Mouse (Mus musculus) midbrain, embryonic 10.5 days (tissue): ENCODE data around the gene Cldn1. TPM values are rescaled to one million over a fixed set of nuclear protein-coding genes. Genes with fewer than 3 reads are reported as not detected.
A peak's percentile ranks its signal among the peaks of the same experiment; 100 is the strongest.

ENCODE experiments used
- DNase-seq: peaks from one replicate; pipeline ENCODE4 v3.0.0-alpha.2; 2017; ENCODE audit warnings: low spot score
- H3K27ac ChIP-seq: fragments of 300-500 bp; sonication (generic); replicated peaks from 2 replicates; pipeline ENCODE4 v1.5.1; 2016; ENCODE audit warnings: mild to moderate bottlenecking
- H3K27me3 ChIP-seq: fragments of 300-500 bp; sonication (generic); 2 replicates; pipeline ENCODE4 v1.6.1; 2016; ENCODE audit warnings: low read depth, mild to moderate bottlenecking; ENCODE audit not compliant: poor library complexity, severe bottlenecking
- H3K36me3 ChIP-seq: fragments of 300-500 bp; sonication (generic); 2 replicates; pipeline ENCODE4 v1.6.1; 2016; ENCODE audit warnings: mild to moderate bottlenecking, moderate library complexity
- H3K4me1 ChIP-seq: fragments of 300-500 bp; sonication (generic); 2 replicates; pipeline ENCODE4 v1.6.1; 2016
- H3K4me3 ChIP-seq: fragments of 300-500 bp; sonication (generic); 2 replicates; pipeline ENCODE4 v1.5.1; 2016; ENCODE audit warnings: mild to moderate bottlenecking, moderate library complexity
- H3K9me3 ChIP-seq: fragments of 300-500 bp; sonication (generic); replicated peaks from 2 replicates; pipeline ENCODE4 v1.6.1; 2016; ENCODE audit warnings: mild to moderate bottlenecking
- WGBS: fragments of 180-500 bp; shearing (Covaris S2); methylation state at CpG from one replicate; pipeline ENCODE4 v1.1.7; 2016; 5-methylcytosine and 5-hydroxymethylcytosine counted together
- polyA plus RNA-seq: library from polyadenylated mRNA; unstranded; fragments of >200 nt; fragmentation: Nextera tagmentation; extraction: Ambion mirVana; gene quantifications from 2 replicates; pipeline ENCODE4 v1.2.1, GENCODE M21; 2016

Gene Cldn1
- 1.7 and 4.3 TPM in 2 replicates for polyA plus RNA-seq

- peak within 1 kb of the TSS; percentile 58 for H3K4me3 ChIP-seq
- H3K27me3 ChIP-seq: peaks cover 15% of the 10 kb centered on the region
- DNase-seq: peak; percentile 89
- H3K36me3 ChIP-seq: no peaks in the 10 kb centered on the region
- WGBS: 3% methylated on average over 33 of the region's 33 CpGs
- H3K9me3 ChIP-seq: no peaks in the 10 kb centered on the region
- peaks cover 8% of the 10 kb centered on the region for H3K4me1 ChIP-seq
- H3K27ac ChIP-seq: peak within 1 kb of the TSS; percentile 60
Measured at GRCm38 (mm10) chr16:26371325-26372053, at the start of gene Cldn1. TSS of gene Cldn1 (minus strand) at chr16:26371841.

DNA sequence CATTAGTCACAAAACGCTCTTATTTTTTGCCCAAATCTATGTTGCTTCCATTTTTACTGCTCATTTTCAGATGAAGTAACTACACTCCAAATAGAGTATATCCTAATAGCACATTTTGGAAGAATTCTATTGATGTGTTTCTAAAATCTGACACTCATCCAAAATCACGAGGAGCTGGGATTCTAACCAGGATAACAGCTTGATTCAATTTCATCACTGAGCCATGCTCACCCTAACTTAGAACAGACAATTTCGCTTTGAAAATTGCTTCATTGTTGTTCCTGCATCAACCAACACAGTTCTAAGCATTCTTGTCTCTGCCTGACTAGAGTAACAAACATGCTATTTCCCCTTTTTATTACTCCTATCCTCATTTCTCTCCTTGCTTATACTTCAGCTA, 47.0 kb upstream of the Cldn1 start:
- Histone ChIP-seq H3K4me1 (no peaks in the 10 kb centered on the region), H3K4me3 (no peak overlapping the region)
- DNase-seq: no peak

GRCm38 (mm10) chr16:26404070-26404469, 32.4 kb upstream of the Cldn1 start:
- Histone ChIP-seq H3K27ac (no peak overlapping the region), H3K27me3 (no peaks in the 10 kb centered on the region), H3K4me3 (no peak overlapping the region), H3K9me3 (no peaks in the 10 kb centered on the region), H3K36me3 (no peaks in the 10 kb centered on the region), H3K4me1 (no peaks in the 10 kb centered on the region)
- DNase-seq: no peak
- 83% methylated on average over 1 of the region's 1 CpGs for WGBS

More for the DNA sequence above, 47.0 kb upstream of the Cldn1 start:
- H3K27me3 ChIP-seq: no peaks in the 10 kb centered on the region
- H3K9me3 ChIP-seq: no peaks in the 10 kb centered on the region
- WGBS: 91% methylated on average over 3 of the region's 3 CpGs
- H3K27ac ChIP-seq: no peak overlapping the region
- H3K36me3 ChIP-seq: no peaks in the 10 kb centered on the region

GRCm38 (mm10) chr16:26400971-26401370, 29.3 kb upstream of the Cldn1 start:
- no peaks in the 10 kb centered on the region for H3K9me3 ChIP-seq
- no peaks in the 10 kb centered on the region for H3K36me3 ChIP-seq
- no peaks in the 10 kb centered on the region for H3K27me3 ChIP-seq
- DNase-seq: no peak
- H3K4me1 ChIP-seq: no peaks in the 10 kb centered on the region
- no peak overlapping the region for H3K4me3 ChIP-seq
- H3K27ac ChIP-seq: no peak overlapping the region
- 59% methylated on average over 3 of the region's 3 CpGs for WGBS

DNA sequence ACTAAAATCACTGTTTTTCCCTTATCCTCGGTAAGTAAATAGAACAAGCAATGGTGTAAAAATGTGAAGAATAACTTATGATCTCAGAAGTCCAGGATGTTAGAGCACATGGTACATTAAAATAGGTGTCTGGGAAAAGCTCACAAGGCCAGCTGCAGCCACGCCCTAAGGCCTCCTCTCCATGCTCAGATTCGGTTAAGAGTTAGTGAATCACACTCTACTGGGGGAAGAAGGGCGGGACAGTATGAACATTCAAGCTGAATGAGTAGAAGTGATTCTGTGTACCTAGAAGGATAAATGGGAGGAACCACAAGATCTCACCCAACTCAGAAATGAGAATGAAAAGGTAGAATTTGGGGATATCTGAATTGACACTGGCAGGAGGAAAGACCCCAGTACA, 28.9 kb upstream of the Cldn1 start:
- no peak overlapping the region for H3K4me3 ChIP-seq
- H3K4me1 ChIP-seq: no peaks in the 10 kb centered on the region
- no peaks in the 10 kb centered on the region for H3K36me3 ChIP-seq
- WGBS: 88% methylated on average over 4 of the region's 4 CpGs
- no peak overlapping the region for H3K27ac ChIP-seq
- DNase-seq: no peak
- no peaks in the 10 kb centered on the region for H3K9me3 ChIP-seq
- H3K27me3 ChIP-seq: no peaks in the 10 kb centered on the region

GRCm38 (mm10) chr16:26390936-26391335, 19.3 kb upstream of the Cldn1 start:
- no peak overlapping the region for H3K27ac ChIP-seq
- 85% methylated on average over 4 of the region's 4 CpGs for WGBS
- no peak for DNase-seq
- no peaks in the 10 kb centered on the region for H3K27me3 ChIP-seq
- no peaks in the 10 kb centered on the region for H3K36me3 ChIP-seq
- H3K4me3 ChIP-seq: no peak overlapping the region
- no peaks in the 10 kb centered on the region for H3K9me3 ChIP-seq
- H3K4me1 ChIP-seq: no peaks in the 10 kb centered on the region

DNA sequence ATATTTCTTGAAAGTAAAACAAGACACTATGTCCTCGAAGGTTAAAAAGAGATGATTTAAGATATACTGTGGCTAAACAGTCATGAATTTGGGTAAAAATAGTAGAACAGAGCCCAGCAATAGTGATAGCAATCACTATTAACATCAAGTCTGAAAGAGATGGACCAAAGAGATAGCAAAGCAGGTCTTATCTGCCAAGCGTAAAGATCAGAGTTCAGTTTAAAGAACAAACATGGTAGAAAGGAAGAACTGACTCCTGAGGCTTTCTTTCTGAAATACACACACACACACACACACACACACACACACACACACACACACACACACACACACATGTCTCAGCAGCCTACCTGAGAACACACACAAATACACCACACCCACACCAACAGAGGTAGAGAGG, 14.5 kb upstream of the Cldn1 start:
- no peak overlapping the region for H3K27ac ChIP-seq
- no peaks in the 10 kb centered on the region for H3K4me1 ChIP-seq
- H3K36me3 ChIP-seq: no peaks in the 10 kb centered on the region
- H3K4me3 ChIP-seq: no peak overlapping the region
- WGBS: 84% methylated on average over 2 of the region's 2 CpGs
- H3K27me3 ChIP-seq: no peaks in the 10 kb centered on the region
- DNase-seq: no peak
- H3K9me3 ChIP-seq: no peaks in the 10 kb centered on the region

GRCm38 (mm10) chr16:26384112-26384649, 12.5 kb upstream of the Cldn1 start:
- H3K36me3 ChIP-seq: no peaks in the 10 kb centered on the region
- no peaks in the 10 kb centered on the region for H3K4me1 ChIP-seq
- WGBS: 86% methylated on average over 5 of the region's 5 CpGs
- no peak for DNase-seq
- no peak overlapping the region for H3K27ac ChIP-seq
- no peaks in the 10 kb centered on the region for H3K9me3 ChIP-seq
- no peak overlapping the region for H3K4me3 ChIP-seq
- H3K27me3 ChIP-seq: no peaks in the 10 kb centered on the region

DNA sequence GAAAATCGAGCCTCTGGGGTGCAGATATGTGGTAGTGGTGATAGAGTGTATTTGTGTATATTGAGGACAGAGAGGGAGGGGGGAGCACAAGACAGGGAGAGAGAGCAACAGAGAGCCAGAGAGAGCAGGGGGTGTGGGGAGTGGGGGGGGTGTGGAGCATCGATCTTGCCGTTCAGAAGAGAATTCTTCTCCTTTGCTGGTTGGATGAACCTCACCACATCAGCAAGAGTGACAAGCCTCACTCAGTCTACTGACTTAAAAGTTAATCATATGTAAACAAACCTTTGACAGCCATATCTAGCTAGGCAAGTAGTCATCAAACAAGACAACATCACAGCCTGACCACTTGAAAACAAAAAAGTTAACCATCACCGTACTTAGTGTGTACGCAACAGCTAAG, 5.5 kb upstream of the Cldn1 start:
- WGBS: 85% methylated on average over 5 of the region's 5 CpGs
- Histone ChIP-seq H3K9me3 (no peaks in the 10 kb centered on the region), H3K27ac (no peak overlapping the region), H3K4me1 (no peaks in the 10 kb centered on the region), H3K4me3 (no peak overlapping the region), H3K36me3 (no peaks in the 10 kb centered on the region), H3K27me3 (no peaks in the 10 kb centered on the region)
- DNase-seq: no peak

- Histone ChIP-seq H3K36me3 (no peaks in the 10 kb centered on the region), H3K4me3 (no peak overlapping the region), H3K27me3 (peaks cover 15% of the 10 kb centered on the region), H3K27ac (no peak overlapping the region), H3K4me1 (peaks cover 8% of the 10 kb centered on the region), H3K9me3 (no peaks in the 10 kb centered on the region)
- 97% methylated on average over 1 of the region's 1 CpGs for WGBS
- no peak for DNase-seq
Measured at GRCm38 (mm10) chr16:26370127-26370526, 1.5 kb downstream of the Cldn1 start.

DNA sequence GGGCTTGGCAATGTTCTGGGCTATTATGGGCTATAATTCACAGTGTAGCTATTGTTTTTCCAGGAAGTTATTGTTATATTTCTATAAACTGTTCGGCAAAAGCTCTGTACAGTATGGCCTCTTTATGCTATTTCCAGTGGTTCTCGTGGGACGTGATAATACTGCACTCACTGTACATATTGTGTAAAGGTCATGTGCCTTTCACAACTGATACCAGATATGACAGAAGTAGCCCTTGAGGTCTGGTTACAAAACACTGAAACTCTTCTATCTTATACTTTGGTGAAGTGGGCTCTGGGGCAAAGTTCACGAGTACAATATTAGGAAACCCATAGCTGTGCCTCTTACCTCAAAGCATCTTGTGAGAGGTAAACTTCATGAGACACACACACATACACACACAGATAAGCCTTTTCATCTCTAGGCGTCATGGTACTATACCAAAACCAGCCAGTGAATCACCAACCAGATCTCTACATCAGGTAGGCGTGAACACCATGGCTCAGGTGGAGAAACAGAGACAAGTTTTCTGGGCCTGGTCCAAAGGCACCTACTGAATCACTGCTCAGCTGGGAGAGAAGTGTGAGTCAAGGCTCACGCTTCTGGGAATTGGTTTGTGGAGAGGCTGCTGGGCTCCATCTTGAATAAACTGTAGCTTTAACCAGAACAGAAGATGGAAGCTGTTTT, 2.5 kb downstream of the Cldn1 start:
- H3K4me3 ChIP-seq: no peak overlapping the region
- no peaks in the 10 kb centered on the region for H3K9me3 ChIP-seq
- no peak for DNase-seq
- WGBS: 91% methylated on average over 7 of the region's 7 CpGs
- peaks cover 15% of the 10 kb centered on the region for H3K27me3 ChIP-seq
- H3K4me1 ChIP-seq: peaks cover 8% of the 10 kb centered on the region
- no peaks in the 10 kb centered on the region for H3K36me3 ChIP-seq
- H3K27ac ChIP-seq: no peak overlapping the region

DNA sequence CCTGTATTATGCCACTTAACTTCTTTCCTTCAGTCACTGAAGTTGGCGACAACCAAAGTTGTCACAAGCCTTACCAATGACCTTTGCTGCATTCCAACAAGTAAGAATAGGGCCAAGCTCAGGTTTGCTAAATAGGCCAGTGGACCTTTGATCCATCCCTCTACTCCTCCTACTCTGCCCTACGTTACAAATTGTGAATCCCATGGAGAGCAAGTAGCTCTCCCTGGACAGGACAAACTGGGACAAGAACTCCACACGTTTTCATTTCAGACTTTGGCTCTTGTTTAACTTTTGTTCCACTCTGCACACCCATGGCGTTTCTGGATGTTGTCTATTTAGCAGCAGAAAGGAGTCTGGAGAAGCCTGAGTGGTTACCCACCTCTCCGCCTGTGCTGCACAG, 3.5 kb downstream of the Cldn1 start:
- WGBS: 82% methylated on average over 5 of the region's 5 CpGs

GRCm38 (mm10) chr16:26360694-26361093, 10.9 kb downstream of the Cldn1 start:
- Histone ChIP-seq H3K9me3 (no peaks in the 10 kb centered on the region), H3K27me3 (no peaks in the 10 kb centered on the region), H3K36me3 (no peaks in the 10 kb centered on the region), H3K4me1 (peaks cover 4% of the 10 kb centered on the region; the same call in 1 of the 2 replicates), H3K27ac (no peak overlapping the region), H3K4me3 (no peak overlapping the region)
- no peak for DNase-seq
- WGBS: 57% methylated on average over 3 of the region's 3 CpGs

More for the DNA sequence above, 3.5 kb downstream of the Cldn1 start:
- H3K27me3 ChIP-seq: peaks cover 15% of the 10 kb centered on the region
- H3K9me3 ChIP-seq: no peaks in the 10 kb centered on the region
- no peak overlapping the region for H3K27ac ChIP-seq
- peaks cover 8% of the 10 kb centered on the region for H3K4me1 ChIP-seq
- H3K4me3 ChIP-seq: no peak overlapping the region
- no peaks in the 10 kb centered on the region for H3K36me3 ChIP-seq
- no peak for DNase-seq
